Mouse (Mus musculus): ENCODE data around the gene Tmprss7. TPM values are rescaled to one million over a fixed set of nuclear protein-coding genes. Genes with fewer than 3 reads are reported as not detected.

Gene Tmprss7
- polyA plus RNA-seq, 1 experiment from 2014 or later = not detected

Other genes starting within 250 kb of the Tmprss7 start
- gene Gm609, start 200.7 kb downstream of the Tmprss7 start, polyA plus RNA-seq (2015; fragmentation: Nextera tagmentation; extraction: Ambion mirVana) = not detected in 2 replicates
- not detected in 2 replicates for gene Gm17783, start 161.6 kb downstream of the Tmprss7 start, polyA plus RNA-seq (2015; fragmentation: Nextera tagmentation; extraction: Ambion mirVana)
- gene Slc9c1, start 158.3 kb downstream of the Tmprss7 start, polyA plus RNA-seq (2015; fragmentation: Nextera tagmentation; extraction: Ambion mirVana) = not detected in 2 replicates
- gene Gcsam, start 83.3 kb downstream of the Tmprss7 start, polyA plus RNA-seq (2015; fragmentation: Nextera tagmentation; extraction: Ambion mirVana) = 0.27 and 0.53 TPM in 2 replicates
- gene BC016579, start 39.6 kb downstream of the Tmprss7 start, polyA plus RNA-seq (2015; fragmentation: Nextera tagmentation; extraction: Ambion mirVana) = 0.09 and 0.11 TPM in 2 replicates
- gene Tagln3, start 30.9 kb upstream of the Tmprss7 start, polyA plus RNA-seq (2015; fragmentation: Nextera tagmentation; extraction: Ambion mirVana) = 2.2 and 2.4 TPM in 2 replicates
- 25.9 and 29.7 TPM in 2 replicates for gene Abhd10, start 49.3 kb upstream of the Tmprss7 start, polyA plus RNA-seq (2015; fragmentation: Nextera tagmentation; extraction: Ambion mirVana)